Mouse (Mus musculus) liver, embryonic 18 days (tissue): Measurements from ENCODE around the gene Nccrp1. TPM values are rescaled to one million over a fixed set of nuclear protein-coding genes. Genes with fewer than 3 reads are reported as not detected.

ENCODE experiments used
- polyA plus RNA-seq: library from polyadenylated mRNA; depleted of rRNA; stranded (reverse); fragments of >200 nt; gene quantifications from 2 replicates; pipeline ENCODE4 v1.2.3, GENCODE M21; 2012; rRNA removed

Gene Nccrp1
- 0.04 and 0.07 TPM in 2 replicates for polyA plus RNA-seq

DNA sequence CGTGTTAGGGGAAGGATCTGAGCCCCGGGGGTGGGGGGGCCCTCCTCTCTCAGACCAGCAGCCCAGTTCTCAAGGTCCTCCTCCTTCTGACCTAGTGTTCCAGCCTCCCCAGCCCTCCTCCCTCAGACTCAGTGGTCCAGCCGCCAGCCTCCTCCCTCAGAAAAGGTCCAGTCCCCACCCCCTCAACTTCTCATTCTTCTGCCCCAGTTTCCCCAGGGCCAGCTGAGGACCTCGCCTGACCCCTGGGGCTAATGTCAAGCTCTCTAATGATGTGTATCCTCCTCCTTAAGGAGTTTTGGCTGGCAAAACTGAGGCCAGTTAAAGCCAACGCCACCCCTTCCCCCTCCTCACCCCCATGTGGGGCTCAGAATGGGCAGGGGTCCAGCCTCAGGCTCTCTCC is at the start of gene Nccrp1:
TSS of gene Nccrp1 (minus strand) at position 101 of the 400 bp plus-strand sequence.

GRCm38 (mm10) chr7:28540526-28540925 is 6.5 kb downstream of the Nccrp1 start, which contains the start of gene Sycn:
Sycn (plus strand) TSS chr7:28540885.

GRCm38 (mm10) chr7:28522536-28522935 is 24.5 kb downstream of the Nccrp1 start, which contains the start of gene Ifnl3:
Ifnl3 (plus strand) TSS chr7:28522836.

DNA sequence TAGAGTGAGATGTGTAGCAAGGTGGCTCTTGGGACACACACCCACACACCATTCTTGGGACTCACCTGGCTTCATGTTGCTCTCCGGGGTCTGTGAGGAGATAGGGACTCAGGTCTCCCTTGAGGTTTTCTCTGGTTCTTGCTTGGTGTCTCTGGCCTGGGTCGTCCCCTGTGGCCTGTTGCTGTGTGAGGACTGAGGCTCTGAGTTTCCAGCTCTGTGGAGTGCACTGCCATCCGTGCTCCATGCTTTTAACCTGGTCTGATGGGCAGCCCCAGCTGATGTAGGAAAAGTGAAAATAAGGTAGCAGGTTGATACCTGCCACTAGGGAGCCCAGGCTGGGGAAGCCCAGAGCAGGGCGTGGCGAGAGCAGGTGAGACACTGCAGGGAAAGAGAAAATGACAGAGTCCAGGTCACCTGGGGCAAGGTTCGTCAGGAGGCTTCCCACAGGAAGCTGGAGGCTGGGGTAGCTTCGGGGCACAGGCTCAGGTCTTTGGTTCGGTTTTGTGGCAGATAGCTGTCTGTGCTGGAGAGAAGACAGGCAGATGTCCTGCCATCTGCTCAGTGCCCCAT is 36.6 kb downstream of the Nccrp1 start, which contains the start of gene Ifnl2:
TSS of gene Ifnl2 (minus strand) at position 51 of the 570 bp plus-strand sequence.

Other genes starting within 250 kb of the Nccrp1 start
- gene Dll3, start 245.0 kb downstream of the Nccrp1 start, polyA plus RNA-seq = 0.04 TPM in 1 of 2 replicates, not detected in the other
- gene Timm50, start 235.2 kb downstream of the Nccrp1 start, polyA plus RNA-seq = 35.4 TPM in 2 replicates
- gene Supt5, start 208.5 kb downstream of the Nccrp1 start, polyA plus RNA-seq = 27.7 and 31.0 TPM in 2 replicates
- gene Rps16, start 196.6 kb downstream of the Nccrp1 start, polyA plus RNA-seq = 978 and 1,228 TPM in 2 replicates
- gene Plekhg2, start 174.7 kb downstream of the Nccrp1 start, polyA plus RNA-seq = 2.9 and 3.2 TPM in 2 replicates
- gene Zfp36, start 167.0 kb downstream of the Nccrp1 start, polyA plus RNA-seq = 15.1 and 24.5 TPM in 2 replicates
- 20.6 and 21.0 TPM in 2 replicates for gene Med29, start 154.5 kb downstream of the Nccrp1 start, polyA plus RNA-seq
- gene Paf1, start 154.3 kb downstream of the Nccrp1 start, polyA plus RNA-seq = 29.5 and 30.8 TPM in 2 replicates
- 54.9 and 55.1 TPM in 2 replicates for gene Gmfg, start 109.8 kb downstream of the Nccrp1 start, polyA plus RNA-seq
- 0.32 and 0.42 TPM in 2 replicates for gene Lrfn1, start 95.3 kb downstream of the Nccrp1 start, polyA plus RNA-seq
- not detected in 2 replicates for gene Ifnl2, start 36.8 kb downstream of the Nccrp1 start, polyA plus RNA-seq
- gene Ifnl3, start 24.4 kb downstream of the Nccrp1 start, polyA plus RNA-seq = not detected in 2 replicates
- gene Sycn, start 6.4 kb downstream of the Nccrp1 start, polyA plus RNA-seq = 0.46 and 2.9 TPM in 2 replicates
- 8.5 and 12.5 TPM in 2 replicates for gene Samd4b, start 50.9 kb upstream of the Nccrp1 start, polyA plus RNA-seq
- gene Pak4, start 50.9 kb upstream of the Nccrp1 start, polyA plus RNA-seq = 7.5 and 9.7 TPM in 2 replicates
- gene Acp7, start 84.1 kb upstream of the Nccrp1 start, polyA plus RNA-seq = not detected in 2 replicates
- gene Fbxo27, start 145.6 kb upstream of the Nccrp1 start, polyA plus RNA-seq = 0.81 and 0.97 TPM in 2 replicates
- gene Fbxo17, start 169.6 kb upstream of the Nccrp1 start, polyA plus RNA-seq = 1.3 and 1.4 TPM in 2 replicates
- gene Mrps12, start 194.6 kb upstream of the Nccrp1 start, polyA plus RNA-seq = 51.8 and 57.9 TPM in 2 replicates
- 8.3 and 8.6 TPM in 2 replicates for gene Sars2, start 194.7 kb upstream of the Nccrp1 start, polyA plus RNA-seq
- gene Ccer2, start 208.9 kb upstream of the Nccrp1 start, polyA plus RNA-seq = not detected in 2 replicates
- gene Sirt2, start 219.5 kb upstream of the Nccrp1 start, polyA plus RNA-seq = 20.9 and 23.4 TPM in 2 replicates
- 15.6 and 17.5 TPM in 2 replicates for gene Nfkbib, start 220.3 kb upstream of the Nccrp1 start, polyA plus RNA-seq
- 5.4 and 6.7 TPM in 2 replicates for gene Rinl, start 241.7 kb upstream of the Nccrp1 start, polyA plus RNA-seq